Mouse (Mus musculus): ENCODE results near the gene Cog5. TPM values are rescaled to one million over a fixed set of nuclear protein-coding genes. Genes with fewer than 3 reads are reported as not detected.
A peak's percentile ranks its signal among the peaks of the same experiment; 100 is the strongest.

Cog5 gene
- total and polyA plus RNA-seq, 3 experiments = 34.8 to 42.7 (median 39.3) TPM

GRCm38 (mm10) chr12:31895888-31896287 lies 241.2 kb downstream of the Cog5 start:
- dilution Hi-C loops (cut with MboI; ENCODE audit: extremely low pct_ligation_motif_present, extremely low pct_unique_long_range_greater_than_20kb, low sequenced_read_pairs) = no loop called here
- Histone ChIP-seq H3K4me1 (ENCODE audit: control insufficient read depth in 1 of 2, insufficient read depth in 2 of 2) (peaks cover 0 to 26% of the 10 kb centered on the region in 2 experiments; a peak in 2 of 4 replicates), H3K79me2 (replicated peaks; ENCODE audit: control insufficient read depth, extremely low read depth, insufficient read depth, poor library complexity, severe bottlenecking) (no peaks in the 10 kb centered on the region), H3K9me3 (replicated peaks; ENCODE audit: low read length) (no peaks in the 10 kb centered on the region), H3K4me2 (ENCODE audit: insufficient read depth, low read depth, poor library complexity, severe bottlenecking) (no peak overlapping the region), H3K27me3 (replicated peaks) (no peaks in the 10 kb centered on the region), H3K36me3 (replicated peaks in 1 of 2; ENCODE audit: control insufficient read depth in 1 of 2, insufficient read depth in 1 of 2, low read length in 1 of 2) (peaks cover 7 to 43% of the 10 kb centered on the region in 2 experiments), H3K9ac (ENCODE audit: insufficient read depth, low read depth) (no peak overlapping the region), H3K27ac (ENCODE audit: insufficient read depth, low read depth) (no peak overlapping the region), H3K4me3 (replicated peaks in 1 of 3; ENCODE audit: low read depth in 2 of 3, low read length in 2 of 3, poor library complexity in 1 of 3) (no peak overlapping the region)
- DNase-seq (ENCODE audit: extremely low read depth) = peak; percentile 24
- in situ Hi-C loops (cut with MboI; ENCODE audit: low pct_ligation_motif_present, low pct_unique_long_range_greater_than_20kb, low sequenced_read_pairs) = no loop called here
- TF ChIP-seq RCOR1 (conservative IDR thresholded peaks at IDR 0.05; ENCODE audit: low read depth, low read length) (no peak), USF2 (conservative IDR thresholded peaks at IDR 0.05; ENCODE audit: low read depth, low read length) (no peak), HCFC1 (IDR thresholded peaks at IDR 0.05; ENCODE audit: low read depth, low read length) (no peak), PAX5 (IDR thresholded peaks at IDR 0.05; ENCODE audit: low read length) (no peak), POLR2AphosphoS2 (IDR thresholded peaks at IDR 0.05; ENCODE audit: low read depth, low read length) (no peak), MAFK (IDR thresholded peaks at IDR 0.05; ENCODE audit: insufficient replicate concordance, low read length) (no peak), TCF12 (IDR thresholded peaks at IDR 0.05; ENCODE audit: low read depth, low read length) (no peak), MYC (IDR thresholded peaks at IDR 0.05; ENCODE audit: low read depth, low read length) (no peak), MEF2A (IDR thresholded peaks at IDR 0.05; ENCODE audit: borderline replicate concordance, low read depth, low read length) (no peak), NELFE (IDR thresholded peaks at IDR 0.05; ENCODE audit: low read depth, low read length) (no peak), JUN (IDR thresholded peaks at IDR 0.05; ENCODE audit: insufficient read depth, low read depth, low read length) (no peak), CTCF (conservative IDR thresholded peaks at IDR 0.05 in 1 of 2, IDR thresholded peaks at IDR 0.05 in 1 of 2; ENCODE audit: low read depth in 2 of 2, low read length in 2 of 2) (no peak), BHLHE40 (IDR thresholded peaks at IDR 0.05; ENCODE audit: low read depth, low read length) (no peak), ZC3H11A (IDR thresholded peaks at IDR 0.05; ENCODE audit: low read depth, low read length) (no peak), ELF1 (IDR thresholded peaks at IDR 0.05; ENCODE audit: low read depth, low read length) (no peak)

- peaks cover 7 to 43% of the 10 kb centered on the region in 2 experiments for H3K36me3 ChIP-seq (replicated peaks in 1 of 2; ENCODE audit: control insufficient read depth in 1 of 2, insufficient read depth in 1 of 2, low read length in 1 of 2)
- no peaks in the 10 kb centered on the region for H3K79me2 ChIP-seq (replicated peaks; ENCODE audit: control insufficient read depth, extremely low read depth, insufficient read depth, poor library complexity, severe bottlenecking)
- no peak for TF ChIP-seq ELF1 (IDR thresholded peaks at IDR 0.05; ENCODE audit: low read depth, low read length)
- H3K4me3 ChIP-seq (replicated peaks in 1 of 3; ENCODE audit: low read depth in 2 of 3, low read length in 2 of 3, poor library complexity in 1 of 3) = no peak overlapping the region
- H3K4me1 ChIP-seq (ENCODE audit: control insufficient read depth in 1 of 2, insufficient read depth in 2 of 2) = peaks cover 0 to 26% of the 10 kb centered on the region in 2 experiments; a peak in 2 of 4 replicates
- no peaks in the 10 kb centered on the region for H3K27me3 ChIP-seq (replicated peaks)
- H3K4me2 ChIP-seq (ENCODE audit: insufficient read depth, low read depth, poor library complexity, severe bottlenecking) = no peak overlapping the region
- in situ Hi-C loops (cut with MboI; ENCODE audit: low pct_ligation_motif_present, low pct_unique_long_range_greater_than_20kb, low sequenced_read_pairs) = no loop called here
- H3K9me3 ChIP-seq (replicated peaks; ENCODE audit: low read length) = no peaks in the 10 kb centered on the region
- dilution Hi-C loops (cut with MboI; ENCODE audit: extremely low pct_ligation_motif_present, extremely low pct_unique_long_range_greater_than_20kb, low sequenced_read_pairs) = no loop called here
- no peak overlapping the region for H3K27ac ChIP-seq (ENCODE audit: insufficient read depth, low read depth)
- no peak overlapping the region for H3K9ac ChIP-seq (ENCODE audit: insufficient read depth, low read depth)
- no peak for DNase-seq (ENCODE audit: extremely low read depth)
Observed at GRCm38 (mm10) chr12:31896295-31896694, 241.6 kb downstream of the Cog5 start.

Measured in CH12.LX (cell line).